Mouse (Mus musculus): ENCODE results near the gene Prss22. TPM values are rescaled to one million over a fixed set of nuclear protein-coding genes. Genes with fewer than 3 reads are reported as not detected.

Prss22 gene
- 0.19 TPM in 1 of 2 replicates, not detected in the other for polyA plus RNA-seq (2014; fragmentation: Nextera tagmentation; extraction: Ambion mirVana)

DNA sequence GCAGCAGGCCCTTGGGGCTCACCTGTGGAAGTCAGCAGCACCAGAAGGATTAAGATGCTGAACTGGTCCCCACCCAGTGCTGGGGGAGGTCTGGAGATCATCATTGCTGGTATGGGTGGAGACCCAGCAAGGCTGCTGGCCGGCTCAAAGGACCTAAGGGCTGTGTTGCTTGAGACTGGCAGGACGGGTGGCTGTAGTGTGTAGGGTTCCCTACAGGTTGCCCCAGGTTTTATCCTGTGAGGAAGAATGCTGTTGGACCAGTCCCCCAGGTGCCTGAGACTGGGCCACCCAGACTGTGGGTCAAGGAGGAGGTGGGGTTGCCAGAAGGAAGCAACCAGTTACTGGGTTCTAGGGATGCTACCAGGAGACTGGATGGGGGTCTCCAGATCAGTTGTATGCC is at the start of gene Prss22:
Gene Prss22, minus strand, starts transcription at position 200 of the 400 bp plus-strand sequence.
- H3K27me3 ChIP-seq (ENCODE audit: control insufficient read depth, insufficient read depth, low read length), result no peaks in the 10 kb centered on the region
- 0 out of 2 replicates have a peak, but pooled peaks cover 3% of the 10 kb centered on the region for H3K4me1 ChIP-seq (ENCODE audit: control insufficient read depth, insufficient read depth, low read length)
- H3K9me3 ChIP-seq (ENCODE audit: control insufficient read depth, low read length), result no peaks in the 10 kb centered on the region
- H3K4me2 ChIP-seq, result no peak within 1 kb of the TSS
- ATAC-seq (ENCODE audit: low FRiP score), result no peak
- no peaks in the 10 kb centered on the region for H3K36me3 ChIP-seq (ENCODE audit: control insufficient read depth, insufficient read depth, low read length)
- H3K27ac ChIP-seq (ENCODE audit: low read depth, low read length), result no peak within 1 kb of the TSS
- no peak within 1 kb of the TSS for H3K4me3 ChIP-seq (ENCODE audit: low read depth, low read length)
- no peak within 1 kb of the TSS for H3K9ac ChIP-seq (ENCODE audit: low read length)
- DNase-seq (ENCODE audit: low spot score, missing footprints), result no peak
- 71% methylated on average over 2 of the region's 2 CpGs for WGBS

DNA sequence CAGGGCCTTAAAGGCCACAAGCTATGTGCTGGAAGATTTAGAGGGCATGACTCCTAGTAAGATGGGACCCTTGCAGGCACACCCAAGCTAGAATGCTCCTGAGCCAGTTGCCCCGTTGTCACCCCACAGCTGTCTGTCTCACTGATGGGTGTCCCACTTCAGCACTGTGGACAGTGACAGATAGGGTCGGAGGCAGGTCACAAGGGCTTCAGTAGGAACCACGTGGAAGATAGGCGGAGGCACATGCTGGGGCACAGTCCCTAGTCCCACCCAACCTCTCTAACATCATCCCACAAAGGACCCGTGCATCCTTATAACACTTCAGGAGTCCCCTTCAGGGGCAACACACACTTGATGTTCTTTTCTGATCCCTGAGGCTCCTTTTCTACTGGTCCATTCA is 48.1 kb upstream of the Prss22 start:
- Histone ChIP-seq H3K4me1 (ENCODE audit: control insufficient read depth, insufficient read depth, low read length) (no peaks in the 10 kb centered on the region), H3K36me3 (ENCODE audit: control insufficient read depth, insufficient read depth, low read length) (peaks cover 19% of the 10 kb centered on the region), H3K27ac (ENCODE audit: low read depth, low read length) (no peak overlapping the region), H3K4me2 (no peak overlapping the region), H3K27me3 (ENCODE audit: control insufficient read depth, insufficient read depth, low read length) (no peaks in the 10 kb centered on the region), H3K9ac (ENCODE audit: low read length) (no peak overlapping the region), H3K4me3 (ENCODE audit: low read depth, low read length) (no peak overlapping the region), H3K9me3 (ENCODE audit: control insufficient read depth, low read length) (no peaks in the 10 kb centered on the region)
- DNase-seq (ENCODE audit: low spot score, missing footprints) (no peak), ATAC-seq (ENCODE audit: low FRiP score) (no peak)
- WGBS, result 57% methylated on average over 5 of the region's 5 CpGs

DNA sequence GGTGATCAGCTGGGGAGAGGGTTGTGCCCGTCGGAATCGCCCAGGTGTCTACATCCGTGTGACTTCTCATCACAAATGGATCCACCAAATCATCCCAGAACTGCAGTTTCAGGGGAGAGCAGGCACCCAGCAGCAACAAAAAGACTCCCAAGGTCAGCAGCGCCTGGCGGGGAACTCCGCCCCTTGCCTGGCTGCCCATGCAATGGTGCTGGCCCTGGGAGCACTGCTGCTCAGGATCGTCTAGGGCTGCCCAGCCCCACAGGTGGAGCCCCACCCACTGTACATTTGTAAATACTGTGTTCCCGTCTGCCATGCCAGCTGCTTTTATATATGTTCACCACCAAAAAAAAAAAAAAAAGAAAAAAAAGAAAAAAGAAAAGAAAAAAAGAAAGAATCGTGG is 47.7 kb upstream of the Prss22 start:
- H3K4me3 ChIP-seq (ENCODE audit: low read depth, low read length), result no peak overlapping the region
- no peak for DNase-seq (ENCODE audit: low spot score, missing footprints)

DNA sequence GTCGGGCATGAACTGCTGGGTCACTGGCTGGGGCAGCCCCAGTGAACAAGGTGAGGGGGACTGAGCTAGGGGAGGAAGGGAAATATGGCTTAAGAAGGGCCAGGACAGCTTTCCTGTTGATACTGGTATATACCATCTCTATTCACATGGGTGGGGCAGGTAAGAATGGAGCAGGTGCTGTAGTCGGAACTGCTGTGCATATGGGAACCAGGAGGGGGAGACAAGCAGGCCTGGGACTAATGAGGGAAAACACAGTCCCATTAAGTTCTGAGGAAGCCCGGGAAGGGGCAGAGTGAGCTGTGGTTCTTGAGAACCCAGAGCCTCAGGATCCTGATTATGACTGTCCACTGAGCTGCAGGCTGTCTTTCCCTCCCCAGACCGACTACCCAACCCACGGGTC is 46.6 kb upstream of the Prss22 start:
- no peaks in the 10 kb centered on the region for H3K9me3 ChIP-seq (ENCODE audit: control insufficient read depth, low read length)
- H3K27me3 ChIP-seq (ENCODE audit: control insufficient read depth, insufficient read depth, low read length), result no peaks in the 10 kb centered on the region
- 69% methylated on average over 5 of the region's 5 CpGs for WGBS
- no peaks in the 10 kb centered on the region for H3K4me1 ChIP-seq (ENCODE audit: control insufficient read depth, insufficient read depth, low read length)
- no peak overlapping the region for H3K9ac ChIP-seq (ENCODE audit: low read length)
- ATAC-seq (ENCODE audit: low FRiP score) (no peak), DNase-seq (ENCODE audit: low spot score, missing footprints) (no peak)
- no peak overlapping the region for H3K4me3 ChIP-seq (ENCODE audit: low read depth, low read length)
- no peak overlapping the region for H3K27ac ChIP-seq (ENCODE audit: low read depth, low read length)
- H3K4me2 ChIP-seq, result no peak overlapping the region
- peaks cover 14% of the 10 kb centered on the region for H3K36me3 ChIP-seq (ENCODE audit: control insufficient read depth, insufficient read depth, low read length)

More for the DNA sequence above, 47.7 kb upstream of the Prss22 start:
- H3K9me3 ChIP-seq (ENCODE audit: control insufficient read depth, low read length), result no peaks in the 10 kb centered on the region
- H3K27me3 ChIP-seq (ENCODE audit: control insufficient read depth, insufficient read depth, low read length), result no peaks in the 10 kb centered on the region
- ATAC-seq (ENCODE audit: low FRiP score), result no peak
- H3K27ac ChIP-seq (ENCODE audit: low read depth, low read length), result no peak overlapping the region
- H3K9ac ChIP-seq (ENCODE audit: low read length), result no peak overlapping the region
- no peak overlapping the region for H3K4me2 ChIP-seq
- H3K36me3 ChIP-seq (ENCODE audit: control insufficient read depth, insufficient read depth, low read length), result peaks cover 16% of the 10 kb centered on the region
- H3K4me1 ChIP-seq (ENCODE audit: control insufficient read depth, insufficient read depth, low read length), result no peaks in the 10 kb centered on the region
- WGBS, result 84% methylated on average over 10 of the region's 10 CpGs

DNA sequence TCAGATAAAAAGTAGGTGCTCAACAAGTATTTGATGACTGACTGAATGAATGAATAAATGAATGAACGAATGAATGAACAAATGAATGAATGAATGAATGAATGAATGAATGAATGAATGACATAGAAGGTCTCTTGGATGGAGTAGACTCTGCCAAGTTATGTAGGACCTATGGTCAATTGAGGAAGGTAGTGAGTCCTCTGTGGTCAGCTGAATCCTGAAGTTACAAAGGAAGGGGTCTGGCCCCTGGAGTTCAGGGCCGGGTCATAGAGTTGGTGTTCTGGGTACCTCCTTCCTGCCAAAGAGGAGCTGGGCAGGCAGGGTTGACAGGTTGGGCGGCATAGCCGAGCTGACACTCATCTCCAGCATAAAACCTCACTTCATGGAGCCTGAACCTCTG is 39.9 kb upstream of the Prss22 start, which contains the start of gene Prss27:
Gene Prss27, plus strand, starts transcription at position 301 of the 400 bp plus-strand sequence.
- no peak for DNase-seq (ENCODE audit: low spot score, missing footprints)
- no peak within 1 kb of the TSS for H3K9ac ChIP-seq (ENCODE audit: low read length)
- H3K27me3 ChIP-seq (ENCODE audit: control insufficient read depth, insufficient read depth, low read length), result no peaks in the 10 kb centered on the region
- no peak for ATAC-seq (ENCODE audit: low FRiP score)
- 76% methylated on average over 4 of the region's 4 CpGs for WGBS
- no peaks in the 10 kb centered on the region for H3K4me1 ChIP-seq (ENCODE audit: control insufficient read depth, insufficient read depth, low read length)
- H3K27ac ChIP-seq (ENCODE audit: low read depth, low read length), result no peak within 1 kb of the TSS
- H3K4me3 ChIP-seq (ENCODE audit: low read depth, low read length), result no peak within 1 kb of the TSS
- H3K4me2 ChIP-seq, result no peak within 1 kb of the TSS
- H3K36me3 ChIP-seq (ENCODE audit: control insufficient read depth, insufficient read depth, low read length), result no peaks in the 10 kb centered on the region
- no peaks in the 10 kb centered on the region for H3K9me3 ChIP-seq (ENCODE audit: control insufficient read depth, low read length)

DNA sequence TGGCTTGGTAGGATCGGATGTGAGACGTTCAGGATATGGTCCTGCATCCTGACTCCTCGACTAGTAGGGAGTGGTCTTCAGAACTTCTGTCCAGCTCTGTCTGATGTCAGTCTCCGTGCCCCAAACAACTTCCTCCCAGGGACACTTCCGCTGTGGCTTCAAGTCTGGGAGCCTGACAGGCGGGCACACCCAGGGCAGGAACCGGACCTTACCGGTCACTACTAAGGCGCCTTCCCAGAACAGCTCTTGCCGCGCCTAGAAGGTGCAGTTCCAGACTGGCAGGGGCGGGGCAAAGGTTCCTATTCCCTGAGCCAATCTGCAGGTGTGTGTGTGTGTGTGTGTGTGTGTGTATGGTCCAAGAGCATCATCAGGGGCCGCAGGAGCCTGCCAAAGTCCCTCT is 39.5 kb upstream of the Prss22 start:
- H3K9ac ChIP-seq (ENCODE audit: low read length), result no peak overlapping the region
- no peaks in the 10 kb centered on the region for H3K27me3 ChIP-seq (ENCODE audit: control insufficient read depth, insufficient read depth, low read length)
- no peak for DNase-seq (ENCODE audit: low spot score, missing footprints)
- no peak overlapping the region for H3K27ac ChIP-seq (ENCODE audit: low read depth, low read length)
- H3K4me1 ChIP-seq (ENCODE audit: control insufficient read depth, insufficient read depth, low read length), result no peaks in the 10 kb centered on the region
- 79% methylated on average over 13 of the region's 13 CpGs for WGBS
- no peak overlapping the region for H3K4me3 ChIP-seq (ENCODE audit: low read depth, low read length)
- ATAC-seq (ENCODE audit: low FRiP score), result no peak
- H3K36me3 ChIP-seq (ENCODE audit: control insufficient read depth, insufficient read depth, low read length), result no peaks in the 10 kb centered on the region
- H3K4me2 ChIP-seq, result no peak overlapping the region
- no peaks in the 10 kb centered on the region for H3K9me3 ChIP-seq (ENCODE audit: control insufficient read depth, low read length)

DNA sequence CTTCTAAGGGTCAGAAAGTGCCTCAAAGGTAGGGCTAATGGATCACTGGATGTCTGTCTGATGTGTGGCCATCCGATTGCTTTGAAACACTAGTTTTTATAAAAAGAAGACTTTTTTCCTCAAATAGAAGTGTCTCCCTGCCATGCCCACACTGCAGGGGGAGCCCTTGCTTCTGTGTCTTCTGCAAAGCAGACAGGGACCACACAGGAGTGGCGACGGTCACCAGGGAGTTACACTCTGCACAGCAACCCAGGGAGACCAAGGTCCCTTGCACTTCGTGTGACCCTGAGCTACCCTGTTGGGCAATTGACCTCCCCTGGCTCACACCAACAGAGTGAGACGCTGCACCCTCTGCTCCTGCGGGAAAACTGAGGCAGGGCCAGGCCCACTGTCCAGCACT is 39.1 kb upstream of the Prss22 start:
- Histone ChIP-seq H3K9ac (ENCODE audit: low read length) (no peak overlapping the region), H3K4me3 (ENCODE audit: low read depth, low read length) (no peak overlapping the region), H3K27me3 (ENCODE audit: control insufficient read depth, insufficient read depth, low read length) (no peaks in the 10 kb centered on the region), H3K4me1 (ENCODE audit: control insufficient read depth, insufficient read depth, low read length) (no peaks in the 10 kb centered on the region), H3K27ac (ENCODE audit: low read depth, low read length) (no peak overlapping the region), H3K9me3 (ENCODE audit: control insufficient read depth, low read length) (no peaks in the 10 kb centered on the region), H3K4me2 (no peak overlapping the region), H3K36me3 (ENCODE audit: control insufficient read depth, insufficient read depth, low read length) (no peaks in the 10 kb centered on the region)
- no peak for ATAC-seq (ENCODE audit: low FRiP score)
- 80% methylated on average over 6 of the region's 6 CpGs for WGBS
- DNase-seq (ENCODE audit: low spot score, missing footprints), result no peak

DNA sequence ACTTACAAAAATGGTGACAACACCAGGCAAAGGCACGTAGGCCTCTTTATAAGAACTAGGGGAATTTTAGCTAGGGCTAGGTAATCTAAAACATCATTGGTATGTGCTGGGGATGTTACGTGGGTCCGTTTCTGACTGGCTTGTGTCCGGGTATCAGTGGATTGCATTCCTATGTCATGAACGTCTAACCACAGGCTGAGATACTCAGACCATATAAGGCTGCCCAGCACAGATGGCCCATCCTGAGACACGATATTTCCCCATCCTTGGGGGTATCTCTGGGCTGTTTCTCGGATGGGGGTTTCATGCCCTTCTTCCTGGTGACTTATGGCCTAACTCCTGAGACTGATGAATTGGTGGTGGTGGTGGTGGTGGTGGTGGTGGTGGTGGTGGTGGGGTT is 37.2 kb upstream of the Prss22 start:
- H3K27me3 ChIP-seq (ENCODE audit: control insufficient read depth, insufficient read depth, low read length), result no peaks in the 10 kb centered on the region
- H3K9me3 ChIP-seq (ENCODE audit: control insufficient read depth, low read length), result no peaks in the 10 kb centered on the region
- H3K9ac ChIP-seq (ENCODE audit: low read length), result no peak overlapping the region
- no peaks in the 10 kb centered on the region for H3K4me1 ChIP-seq (ENCODE audit: control insufficient read depth, insufficient read depth, low read length)
- no peaks in the 10 kb centered on the region for H3K36me3 ChIP-seq (ENCODE audit: control insufficient read depth, insufficient read depth, low read length)
- DNase-seq (ENCODE audit: low spot score, missing footprints), result no peak
- no peak overlapping the region for H3K27ac ChIP-seq (ENCODE audit: low read depth, low read length)
- ATAC-seq (ENCODE audit: low FRiP score), result no peak
- H3K4me2 ChIP-seq, result no peak overlapping the region
- no peak overlapping the region for H3K4me3 ChIP-seq (ENCODE audit: low read depth, low read length)
- 83% methylated on average over 7 of the region's 7 CpGs for WGBS

DNA sequence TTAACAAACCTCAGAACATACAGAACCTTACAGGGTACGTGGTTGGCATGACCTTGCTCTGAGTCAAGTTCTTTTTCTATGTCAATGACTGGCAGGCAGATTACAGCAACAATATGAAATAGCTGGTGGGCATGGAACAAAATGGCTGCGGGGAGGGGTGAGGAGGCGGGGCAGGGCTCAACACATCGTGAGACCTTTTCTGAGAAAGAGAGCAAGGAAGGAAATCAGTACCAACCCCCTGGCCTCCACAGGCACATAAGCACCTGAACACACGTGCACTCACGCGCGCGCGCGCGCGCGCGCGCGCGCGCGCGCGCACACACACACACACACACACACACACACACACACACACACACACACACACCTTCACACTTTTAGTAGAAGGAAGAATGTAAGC is 32.7 kb upstream of the Prss22 start:
- H3K9me3 ChIP-seq (ENCODE audit: control insufficient read depth, low read length), result no peaks in the 10 kb centered on the region
- H3K4me3 ChIP-seq (ENCODE audit: low read depth, low read length), result no peak overlapping the region
- H3K4me2 ChIP-seq, result no peak overlapping the region
- no peak for ATAC-seq (ENCODE audit: low FRiP score)
- H3K4me1 ChIP-seq (ENCODE audit: control insufficient read depth, insufficient read depth, low read length), result no peaks in the 10 kb centered on the region
- no peak for DNase-seq (ENCODE audit: low spot score, missing footprints)
- no peaks in the 10 kb centered on the region for H3K36me3 ChIP-seq (ENCODE audit: control insufficient read depth, insufficient read depth, low read length)
- no peaks in the 10 kb centered on the region for H3K27me3 ChIP-seq (ENCODE audit: control insufficient read depth, insufficient read depth, low read length)
- 86% methylated on average over 19 of the region's 22 CpGs for WGBS
- no peak overlapping the region for H3K27ac ChIP-seq (ENCODE audit: low read depth, low read length)
- H3K9ac ChIP-seq (ENCODE audit: low read length), result no peak overlapping the region

DNA sequence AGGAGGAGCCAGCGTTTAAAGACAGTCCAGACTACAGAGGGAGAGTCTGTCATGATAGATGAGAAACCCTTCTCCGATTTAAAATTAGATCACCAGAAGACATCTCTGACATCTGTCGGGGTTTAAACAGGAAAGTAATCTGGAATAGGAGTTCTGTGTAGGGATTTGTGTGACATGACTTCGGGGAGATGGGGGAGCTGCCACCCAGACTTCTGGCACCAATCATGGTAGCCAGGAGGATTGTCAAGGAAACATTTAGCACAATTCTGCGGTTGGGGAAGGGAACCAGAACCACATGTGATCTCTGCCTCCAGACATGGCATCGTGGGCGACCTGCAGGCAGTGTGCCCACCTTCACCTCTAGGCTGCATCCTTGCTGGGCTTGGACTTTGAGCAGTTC is 31.6 kb upstream of the Prss22 start:
- no peak overlapping the region for H3K4me2 ChIP-seq
- no peak for DNase-seq (ENCODE audit: low spot score, missing footprints)
- no peaks in the 10 kb centered on the region for H3K27me3 ChIP-seq (ENCODE audit: control insufficient read depth, insufficient read depth, low read length)
- no peaks in the 10 kb centered on the region for H3K36me3 ChIP-seq (ENCODE audit: control insufficient read depth, insufficient read depth, low read length)
- no peaks in the 10 kb centered on the region for H3K9me3 ChIP-seq (ENCODE audit: control insufficient read depth, low read length)
- no peaks in the 10 kb centered on the region for H3K4me1 ChIP-seq (ENCODE audit: control insufficient read depth, insufficient read depth, low read length)
- H3K27ac ChIP-seq (ENCODE audit: low read depth, low read length), result no peak overlapping the region
- 85% methylated on average over 7 of the region's 7 CpGs for WGBS
- no peak for ATAC-seq (ENCODE audit: low FRiP score)
- no peak overlapping the region for H3K4me3 ChIP-seq (ENCODE audit: low read depth, low read length)
- H3K9ac ChIP-seq (ENCODE audit: low read length), result no peak overlapping the region

Measured in midbrain, embryonic 11.5 days (tissue).